In the genomic region with DNA sequence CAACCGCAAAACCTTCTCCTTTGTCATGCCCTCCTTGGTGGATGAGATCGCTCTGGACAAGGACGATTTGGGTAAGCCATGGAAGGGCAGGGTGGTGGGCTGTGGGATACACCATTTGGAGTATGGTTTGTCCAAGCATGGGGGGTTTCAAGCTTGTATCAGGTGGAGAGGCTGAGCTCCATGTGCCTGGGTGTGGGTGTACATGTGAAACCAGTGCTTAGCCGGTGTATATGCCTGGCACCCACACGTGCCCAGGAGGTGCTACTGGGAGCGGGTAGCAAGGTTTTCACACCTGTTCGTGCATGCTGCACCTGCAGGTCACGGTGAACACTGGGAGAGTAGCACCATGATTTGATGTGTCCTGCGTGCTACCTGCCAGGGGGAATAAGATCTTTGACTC, we compare ENCODE assay signal across 8 mouse cellular contexts. TPM values are rescaled to one million over a fixed set of nuclear protein-coding genes. Genes with fewer than 3 reads are reported as not detected.
A peak's percentile ranks its signal among the peaks of the same experiment; 100 is the strongest.
DNase-seq lines count a peak whose midpoint lies in the region; ATAC-seq lines count a peak whose summit lies in the region.

No protein-coding gene starts in this region.

- peaks cover 33% of the 10 kb centered on the region for H3K36me3 ChIP-seq in heart, embryonic 15.5 days
- H3K36me3 ChIP-seq in embryonic facial prominence, embryonic 10.5 days (replicated peaks) = peaks cover 46% of the 10 kb centered on the region
- H3K36me3 ChIP-seq in hindbrain, embryonic 14.5 days (replicated peaks; ENCODE audit: control insufficient read depth, insufficient read depth) = peaks cover 49% of the 10 kb centered on the region
- H3K36me3 ChIP-seq in midbrain, embryonic 16.5 days (ENCODE audit: control insufficient read depth, insufficient read depth, low read length) = peaks cover 20% of the 10 kb centered on the region

- DNase-seq in heart, adult 9 months (ENCODE audit: low spot score in 2 of 2) = no peak
- DNase-seq in embryonic facial prominence, embryonic 10.5 days (ENCODE audit: low spot score) = no peak
- DNase-seq in hindbrain, embryonic 14.5 days (ENCODE audit: low spot score) = no peak
- no peak for DNase-seq in spleen, postnatal 10 days (ENCODE audit: low spot score in 2 of 2)
- DNase-seq in cerebellum, postnatal 14 days = no peak
- no peak for DNase-seq in left cerebral cortex, adult 11 months (ENCODE audit: low spot score)

- H3K4me1 ChIP-seq in heart, embryonic 15.5 days (replicated peaks) = peaks cover 51% of the 10 kb centered on the region
- H3K4me1 ChIP-seq in embryonic facial prominence, embryonic 10.5 days = peaks cover 26% of the 10 kb centered on the region
- peaks cover 19% of the 10 kb centered on the region for H3K4me1 ChIP-seq in hindbrain, embryonic 14.5 days (replicated peaks; ENCODE audit: control insufficient read depth, insufficient read depth, low read length)
- H3K4me1 ChIP-seq in midbrain, embryonic 16.5 days (ENCODE audit: control insufficient read depth, insufficient read depth, low read length) = peaks cover 18% of the 10 kb centered on the region

- peak overlapping the region; percentile 83; the same call in 1 of the 2 replicates for H3K4me3 ChIP-seq in heart, embryonic 15.5 days
- H3K4me3 ChIP-seq in embryonic facial prominence, embryonic 10.5 days = peak overlapping the region; percentile 79
- peak overlapping the region; percentile 78 for H3K4me3 ChIP-seq in hindbrain, embryonic 14.5 days (replicated peaks; ENCODE audit: low read length)
- H3K4me3 ChIP-seq in midbrain, embryonic 16.5 days (ENCODE audit: low read depth, low read length) = no peak overlapping the region

- H3K9ac ChIP-seq in heart, embryonic 15.5 days = no peak overlapping the region; the same call in 1 of the 2 replicates
- H3K9ac ChIP-seq in hindbrain, embryonic 14.5 days = peak overlapping the region; percentile 84
- no peak overlapping the region for H3K9ac ChIP-seq in midbrain, embryonic 16.5 days (ENCODE audit: low read depth, low read length)

- H3K9me3 ChIP-seq in heart, embryonic 15.5 days (replicated peaks) = no peaks in the 10 kb centered on the region
- no peaks in the 10 kb centered on the region for H3K9me3 ChIP-seq in embryonic facial prominence, embryonic 10.5 days
- no peaks in the 10 kb centered on the region for H3K9me3 ChIP-seq in hindbrain, embryonic 14.5 days (ENCODE audit: control insufficient read depth, low read length)
- no peaks in the 10 kb centered on the region for H3K9me3 ChIP-seq in midbrain, embryonic 16.5 days (replicated peaks; ENCODE audit: control insufficient read depth, low read length, poor library complexity, severe bottlenecking)

- no peak for ATAC-seq in heart, embryonic 15.5 days (replicated peaks; ENCODE audit: insufficient number of reproducible peaks, insufficient read depth, low FRiP score, low read depth)
- ATAC-seq in hindbrain, embryonic 14.5 days (ENCODE audit: low FRiP score) = no peak
- ATAC-seq in midbrain, embryonic 16.5 days = no peak

- H3K27ac ChIP-seq in heart, embryonic 15.5 days = no peak overlapping the region
- 0 out of 2 replicates have a peak overlapping the region, but pooled peaks have one; percentile 44 for H3K27ac ChIP-seq in embryonic facial prominence, embryonic 10.5 days (replicated peaks)
- peak overlapping the region; percentile 91 for H3K27ac ChIP-seq in hindbrain, embryonic 14.5 days
- H3K27ac ChIP-seq in midbrain, embryonic 16.5 days (ENCODE audit: low read length) = no peak overlapping the region

- H3K27me3 ChIP-seq in heart, embryonic 15.5 days = no peaks in the 10 kb centered on the region
- no peaks in the 10 kb centered on the region for H3K27me3 ChIP-seq in embryonic facial prominence, embryonic 10.5 days (replicated peaks; ENCODE audit: low read depth, poor library complexity, severe bottlenecking)
- no peaks in the 10 kb centered on the region for H3K27me3 ChIP-seq in hindbrain, embryonic 14.5 days (ENCODE audit: control insufficient read depth, insufficient read depth, low read length)
- H3K27me3 ChIP-seq in midbrain, embryonic 16.5 days (ENCODE audit: control insufficient read depth, insufficient read depth, low read depth, low read length) = no peaks in the 10 kb centered on the region

- 82% methylated on average over 9 of the region's 9 CpGs for WGBS in heart, embryonic 15.5 days
- WGBS in embryonic facial prominence, embryonic 10.5 days = 85% methylated on average over 9 of the region's 9 CpGs
- WGBS in hindbrain, embryonic 14.5 days = 77% methylated on average over 9 of the region's 9 CpGs
- 82% methylated on average over 9 of the region's 9 CpGs for WGBS in midbrain, embryonic 16.5 days

- H3K4me2 ChIP-seq in heart, embryonic 15.5 days = peak overlapping the region; percentile 85
- H3K4me2 ChIP-seq in hindbrain, embryonic 14.5 days (replicated peaks) = peak overlapping the region; percentile 91
- peak overlapping the region; percentile 84; the same call in 1 of the 2 replicates for H3K4me2 ChIP-seq in midbrain, embryonic 16.5 days (ENCODE audit: low read length)

RNA-seq across cellular contexts. Expression of gene Slc37a4, which starts 1.9 kb away (rescaled TPM):
- polyA plus RNA-seq in heart, embryonic 15.5 days (2015; fragmentation: Nextera tagmentation; extraction: Ambion mirVana) = 31.4 and 33.8 TPM in 2 replicates
- 13.4 and 16.1 TPM in 2 replicates for polyA plus RNA-seq in embryonic facial prominence, embryonic 10.5 days (2016; fragmentation: Nextera tagmentation; extraction: Ambion mirVana)
- 65.2 and 65.8 TPM in 2 replicates for polyA plus RNA-seq in hindbrain, embryonic 14.5 days (2014; fragmentation: Nextera tagmentation; extraction: Ambion mirVana)
- polyA plus RNA-seq in midbrain, embryonic 16.5 days (2015; fragmentation: Nextera tagmentation; extraction: Ambion mirVana) = 43.1 and 46.6 TPM in 2 replicates

RNA-seq across cellular contexts. Expression of gene Rps25, which starts 8.4 kb away (rescaled TPM):
- polyA plus RNA-seq in heart, embryonic 15.5 days (2015; fragmentation: Nextera tagmentation; extraction: Ambion mirVana) = 902 and 1,114 TPM in 2 replicates
- polyA plus RNA-seq in embryonic facial prominence, embryonic 10.5 days (2016; fragmentation: Nextera tagmentation; extraction: Ambion mirVana) = 2,417 and 2,419 TPM in 2 replicates
- polyA plus RNA-seq in hindbrain, embryonic 14.5 days (2014; fragmentation: Nextera tagmentation; extraction: Ambion mirVana) = 1,177 and 1,438 TPM in 2 replicates
- polyA plus RNA-seq in midbrain, embryonic 16.5 days (2015; fragmentation: Nextera tagmentation; extraction: Ambion mirVana) = 826 and 926 TPM in 2 replicates

RNA-seq across cellular contexts. Expression of gene Trappc4, which starts 8.8 kb away (rescaled TPM):
- polyA plus RNA-seq in heart, embryonic 15.5 days (2015; fragmentation: Nextera tagmentation; extraction: Ambion mirVana) = 78.6 and 87.4 TPM in 2 replicates
- 178 and 179 TPM in 2 replicates for polyA plus RNA-seq in embryonic facial prominence, embryonic 10.5 days (2016; fragmentation: Nextera tagmentation; extraction: Ambion mirVana)
- 289 and 299 TPM in 2 replicates for polyA plus RNA-seq in hindbrain, embryonic 14.5 days (2014; fragmentation: Nextera tagmentation; extraction: Ambion mirVana)
- 330 and 343 TPM in 2 replicates for polyA plus RNA-seq in midbrain, embryonic 16.5 days (2015; fragmentation: Nextera tagmentation; extraction: Ambion mirVana)

RNA-seq across cellular contexts. Expression of gene Hyou1, which starts 19.3 kb away (rescaled TPM):
- 14.3 and 18.1 TPM in 2 replicates for polyA plus RNA-seq in heart, embryonic 15.5 days (2015; fragmentation: Nextera tagmentation; extraction: Ambion mirVana)
- 43.8 and 46.7 TPM in 2 replicates for polyA plus RNA-seq in embryonic facial prominence, embryonic 10.5 days (2016; fragmentation: Nextera tagmentation; extraction: Ambion mirVana)
- polyA plus RNA-seq in hindbrain, embryonic 14.5 days (2014; fragmentation: Nextera tagmentation; extraction: Ambion mirVana) = 25.0 and 27.8 TPM in 2 replicates
- 26.8 and 28.2 TPM in 2 replicates for polyA plus RNA-seq in midbrain, embryonic 16.5 days (2015; fragmentation: Nextera tagmentation; extraction: Ambion mirVana)

RNA-seq across cellular contexts. Expression of gene Ccdc84, which starts 19.8 kb away (rescaled TPM):
- polyA plus RNA-seq in heart, embryonic 15.5 days (2015; fragmentation: Nextera tagmentation; extraction: Ambion mirVana) = 18.3 and 23.5 TPM in 2 replicates
- 21.6 and 28.4 TPM in 2 replicates for polyA plus RNA-seq in embryonic facial prominence, embryonic 10.5 days (2016; fragmentation: Nextera tagmentation; extraction: Ambion mirVana)
- polyA plus RNA-seq in hindbrain, embryonic 14.5 days (2014; fragmentation: Nextera tagmentation; extraction: Ambion mirVana) = 23.3 and 28.2 TPM in 2 replicates
- polyA plus RNA-seq in midbrain, embryonic 16.5 days (2015; fragmentation: Nextera tagmentation; extraction: Ambion mirVana) = 35.7 and 39.2 TPM in 2 replicates

Comparison
In these comparisons a context has a peak if more than half of its experiments do, and no peak if none do; other contexts are left out.
1. H3K27ac ChIP-seq: peak in embryonic facial prominence, embryonic 10.5 days (single experiment) and hindbrain, embryonic 14.5 days (single experiment); none in heart, embryonic 15.5 days (single experiment) and midbrain, embryonic 16.5 days (single experiment).
2. Peak in every context shown above with its lines, with median percentiles within 50 percentile points of each other: H3K4me2 ChIP-seq.